Mouse (Mus musculus): ENCODE measurements at regions not wholly inside any gene's neighbourhood (a gene's known extent, or its start where the extent isn't known, plus 50 kb on each side); places are given as distances from the start of the nearest gene placed in this dataset.

DNA sequence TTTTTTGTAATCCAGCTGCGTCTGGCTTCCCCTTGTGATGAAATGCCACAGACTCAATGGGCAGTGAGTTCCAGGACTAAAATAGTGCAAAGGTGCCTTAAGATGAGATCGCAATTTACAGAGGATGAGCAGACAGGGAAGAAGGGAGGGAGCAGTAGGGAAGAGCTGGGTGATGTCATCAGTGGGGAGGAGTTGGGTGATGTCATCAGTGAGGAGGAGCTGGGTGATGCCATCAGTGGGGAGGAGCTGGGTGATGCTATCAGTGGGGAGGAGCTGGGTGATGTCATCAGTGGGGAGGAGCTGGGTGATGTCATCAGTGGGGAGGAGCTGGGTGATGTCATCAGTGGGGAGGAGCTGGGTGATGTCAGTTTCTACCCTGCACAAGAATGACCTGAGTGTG is 84.4 kb upstream of the 4930583I09Rik start:
- H3K4me1 ChIP-seq (ENCODE audit: control insufficient read depth, insufficient read depth, low read length) = no peaks in the 10 kb centered on the region; the same call in 1 of the 2 replicates
- H3K9me3 ChIP-seq (ENCODE audit: control insufficient read depth, low read depth, low read length) = no peaks in the 10 kb centered on the region
- 74% methylated on average over 2 of the region's 2 CpGs for WGBS
- no peaks in the 10 kb centered on the region for H3K36me3 ChIP-seq (ENCODE audit: control insufficient read depth, insufficient read depth, low read length)
- no peak overlapping the region for H3K27ac ChIP-seq (ENCODE audit: low read length)
- no peak overlapping the region for H3K4me2 ChIP-seq (replicated peaks; ENCODE audit: low read depth, low read length)
- no peak for ATAC-seq (ENCODE audit: insufficient number of reproducible peaks, insufficient read depth, low FRiP score, low read depth)
- H3K27me3 ChIP-seq (ENCODE audit: control insufficient read depth, insufficient read depth, low read length) = no peaks in the 10 kb centered on the region
- no peak overlapping the region for H3K9ac ChIP-seq (replicated peaks; ENCODE audit: low read depth, low read length)
- H3K4me3 ChIP-seq (ENCODE audit: low read depth, low read length) = no peak overlapping the region

DNA sequence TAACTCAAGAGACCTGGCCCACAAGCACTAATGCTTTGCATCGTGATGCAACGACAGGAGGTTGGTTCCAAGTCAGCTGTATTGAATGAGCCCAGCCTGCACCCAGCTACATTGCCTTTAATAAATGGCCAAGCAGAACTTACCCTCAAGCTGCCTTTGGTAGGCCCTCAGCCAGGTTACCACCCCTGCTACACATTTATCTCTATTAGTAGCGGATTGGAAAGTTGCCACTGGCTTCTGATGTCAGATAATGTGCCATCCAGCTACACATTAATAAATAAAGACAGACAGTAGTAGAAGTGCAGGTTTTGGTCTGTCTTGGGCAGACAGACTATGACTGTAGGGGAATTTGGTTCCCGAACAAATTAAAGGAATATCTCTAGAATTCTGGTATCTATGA is 82.0 kb upstream of the 4930583I09Rik start:
- Histone ChIP-seq H3K9me3 (ENCODE audit: control insufficient read depth, low read depth, low read length) (no peaks in the 10 kb centered on the region), H3K36me3 (ENCODE audit: control insufficient read depth, insufficient read depth, low read length) (no peaks in the 10 kb centered on the region), H3K27ac (ENCODE audit: low read length) (no peak overlapping the region), H3K4me3 (ENCODE audit: low read depth, low read length) (no peak overlapping the region), H3K27me3 (ENCODE audit: control insufficient read depth, insufficient read depth, low read length) (no peaks in the 10 kb centered on the region), H3K4me1 (ENCODE audit: control insufficient read depth, insufficient read depth, low read length) (peaks cover 7% of the 10 kb centered on the region), H3K9ac (replicated peaks; ENCODE audit: low read depth, low read length) (no peak overlapping the region), H3K4me2 (replicated peaks; ENCODE audit: low read depth, low read length) (no peak overlapping the region)
- ATAC-seq (ENCODE audit: insufficient number of reproducible peaks, insufficient read depth, low FRiP score, low read depth) = no peak
- WGBS = 88% methylated on average over 4 of the region's 4 CpGs

- no peak overlapping the region for H3K4me2 ChIP-seq (replicated peaks; ENCODE audit: low read depth, low read length)
- no peaks in the 10 kb centered on the region for H3K36me3 ChIP-seq (ENCODE audit: control insufficient read depth, insufficient read depth, low read length)
- H3K9ac ChIP-seq (replicated peaks; ENCODE audit: low read depth, low read length) = no peak overlapping the region
- H3K27me3 ChIP-seq (ENCODE audit: control insufficient read depth, insufficient read depth, low read length) = no peaks in the 10 kb centered on the region
- no peak overlapping the region for H3K27ac ChIP-seq (ENCODE audit: low read length)
- no peak overlapping the region for H3K4me3 ChIP-seq (ENCODE audit: low read depth, low read length)
- ATAC-seq (ENCODE audit: insufficient number of reproducible peaks, insufficient read depth, low FRiP score, low read depth) = no peak
- peaks cover 7% of the 10 kb centered on the region for H3K4me1 ChIP-seq (ENCODE audit: control insufficient read depth, insufficient read depth, low read length)
- WGBS = 72% methylated on average over 6 of the region's 6 CpGs
- no peaks in the 10 kb centered on the region for H3K9me3 ChIP-seq (ENCODE audit: control insufficient read depth, low read depth, low read length)
These were observed 80.8 kb upstream of the 4930583I09Rik start for GRCm38 (mm10) chr17:64916657-64917056.

DNA sequence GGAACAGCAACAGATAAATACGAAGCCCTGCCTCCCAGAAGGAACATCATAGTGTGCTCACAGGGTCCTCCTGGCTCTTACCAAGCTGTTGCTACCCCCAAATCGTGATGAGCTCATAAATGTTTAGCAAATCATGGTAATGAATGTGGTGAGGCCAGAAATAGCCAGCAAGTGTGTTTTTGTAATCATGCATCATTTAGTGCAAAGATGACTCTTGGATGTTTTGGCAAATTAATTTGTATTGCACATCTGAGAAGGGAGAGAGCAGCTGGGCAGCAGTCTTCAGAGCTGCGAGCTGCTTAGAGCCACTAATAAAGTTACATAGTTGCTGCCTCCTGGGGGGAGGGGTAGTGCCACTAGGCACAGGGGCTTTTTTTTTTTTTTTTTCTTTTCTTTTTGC is 79.8 kb upstream of the 4930583I09Rik start:
- WGBS = 47% methylated on average over 3 of the region's 3 CpGs
- Histone ChIP-seq H3K4me2 (replicated peaks; ENCODE audit: low read depth, low read length) (no peak overlapping the region), H3K27ac (ENCODE audit: low read length) (no peak overlapping the region), H3K27me3 (ENCODE audit: control insufficient read depth, insufficient read depth, low read length) (no peaks in the 10 kb centered on the region), H3K36me3 (ENCODE audit: control insufficient read depth, insufficient read depth, low read length) (no peaks in the 10 kb centered on the region), H3K9ac (replicated peaks; ENCODE audit: low read depth, low read length) (no peak overlapping the region), H3K9me3 (ENCODE audit: control insufficient read depth, low read depth, low read length) (no peaks in the 10 kb centered on the region), H3K4me1 (ENCODE audit: control insufficient read depth, insufficient read depth, low read length) (peaks cover 7% of the 10 kb centered on the region), H3K4me3 (ENCODE audit: low read depth, low read length) (no peak overlapping the region)
- ATAC-seq (ENCODE audit: insufficient number of reproducible peaks, insufficient read depth, low FRiP score, low read depth) = no peak

- H3K9me3 ChIP-seq (ENCODE audit: control insufficient read depth, low read depth, low read length) = no peaks in the 10 kb centered on the region
- no peak overlapping the region for H3K27ac ChIP-seq (ENCODE audit: low read length)
- 44% methylated on average over 4 of the region's 4 CpGs for WGBS
- no peak overlapping the region for H3K9ac ChIP-seq (replicated peaks; ENCODE audit: low read depth, low read length)
- H3K4me3 ChIP-seq (ENCODE audit: low read depth, low read length) = no peak overlapping the region
- H3K4me2 ChIP-seq (replicated peaks; ENCODE audit: low read depth, low read length) = no peak overlapping the region
- H3K4me1 ChIP-seq (ENCODE audit: control insufficient read depth, insufficient read depth, low read length) = peaks cover 7% of the 10 kb centered on the region
- no peaks in the 10 kb centered on the region for H3K36me3 ChIP-seq (ENCODE audit: control insufficient read depth, insufficient read depth, low read length)
- ATAC-seq (ENCODE audit: insufficient number of reproducible peaks, insufficient read depth, low FRiP score, low read depth) = no peak
- H3K27me3 ChIP-seq (ENCODE audit: control insufficient read depth, insufficient read depth, low read length) = no peaks in the 10 kb centered on the region
These were observed 79.2 kb upstream of the 4930583I09Rik start for GRCm38 (mm10) chr17:64915025-64915424.

DNA sequence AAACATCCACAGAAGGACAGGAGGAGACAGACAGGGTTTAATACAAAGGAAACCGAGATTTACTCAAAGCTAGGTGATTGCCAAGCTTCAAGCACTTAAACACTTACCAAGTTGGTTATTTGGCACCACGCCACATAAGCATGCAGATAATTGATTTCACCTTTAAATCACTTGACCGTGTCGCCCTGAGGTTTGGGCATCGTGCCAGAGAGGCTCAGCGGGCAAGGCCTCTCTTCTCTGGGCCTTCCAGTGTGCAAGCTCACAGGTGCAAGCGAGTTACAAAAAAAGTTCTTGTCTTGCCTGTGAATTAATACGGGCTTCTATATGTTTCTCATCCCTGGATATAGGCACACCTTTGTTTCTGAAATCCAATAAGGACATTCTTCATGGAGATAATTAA is 78.4 kb upstream of the 4930583I09Rik start:
- WGBS = 26% methylated on average over 8 of the region's 8 CpGs
- H3K27ac ChIP-seq (ENCODE audit: low read length) = no peak overlapping the region
- no peak overlapping the region for H3K4me3 ChIP-seq (ENCODE audit: low read depth, low read length)
- H3K4me1 ChIP-seq (ENCODE audit: control insufficient read depth, insufficient read depth, low read length) = peaks cover 7% of the 10 kb centered on the region
- H3K9me3 ChIP-seq (ENCODE audit: control insufficient read depth, low read depth, low read length) = no peaks in the 10 kb centered on the region
- no peak overlapping the region for H3K9ac ChIP-seq (replicated peaks; ENCODE audit: low read depth, low read length)
- H3K36me3 ChIP-seq (ENCODE audit: control insufficient read depth, insufficient read depth, low read length) = no peaks in the 10 kb centered on the region
- ATAC-seq (ENCODE audit: insufficient number of reproducible peaks, insufficient read depth, low FRiP score, low read depth) = no peak
- H3K4me2 ChIP-seq (replicated peaks; ENCODE audit: low read depth, low read length) = no peak overlapping the region
- no peaks in the 10 kb centered on the region for H3K27me3 ChIP-seq (ENCODE audit: control insufficient read depth, insufficient read depth, low read length)

- no peak for ATAC-seq (ENCODE audit: insufficient number of reproducible peaks, insufficient read depth, low FRiP score, low read depth)
- 77% methylated on average over 1 of the region's 1 CpGs for WGBS
- Histone ChIP-seq H3K27me3 (ENCODE audit: control insufficient read depth, insufficient read depth, low read length) (no peaks in the 10 kb centered on the region), H3K9me3 (ENCODE audit: control insufficient read depth, low read depth, low read length) (0 out of 2 replicates have a peak, but pooled peaks cover 4% of the 10 kb centered on the region), H3K4me2 (replicated peaks; ENCODE audit: low read depth, low read length) (no peak overlapping the region), H3K4me1 (ENCODE audit: control insufficient read depth, insufficient read depth, low read length) (no peaks in the 10 kb centered on the region), H3K36me3 (ENCODE audit: control insufficient read depth, insufficient read depth, low read length) (no peaks in the 10 kb centered on the region), H3K9ac (replicated peaks; ENCODE audit: low read depth, low read length) (no peak overlapping the region), H3K4me3 (ENCODE audit: low read depth, low read length) (no peak overlapping the region), H3K27ac (ENCODE audit: low read length) (no peak overlapping the region)
These were observed 72.8 kb upstream of the 4930583I09Rik start for GRCm38 (mm10) chr17:64908671-64909070.

DNA sequence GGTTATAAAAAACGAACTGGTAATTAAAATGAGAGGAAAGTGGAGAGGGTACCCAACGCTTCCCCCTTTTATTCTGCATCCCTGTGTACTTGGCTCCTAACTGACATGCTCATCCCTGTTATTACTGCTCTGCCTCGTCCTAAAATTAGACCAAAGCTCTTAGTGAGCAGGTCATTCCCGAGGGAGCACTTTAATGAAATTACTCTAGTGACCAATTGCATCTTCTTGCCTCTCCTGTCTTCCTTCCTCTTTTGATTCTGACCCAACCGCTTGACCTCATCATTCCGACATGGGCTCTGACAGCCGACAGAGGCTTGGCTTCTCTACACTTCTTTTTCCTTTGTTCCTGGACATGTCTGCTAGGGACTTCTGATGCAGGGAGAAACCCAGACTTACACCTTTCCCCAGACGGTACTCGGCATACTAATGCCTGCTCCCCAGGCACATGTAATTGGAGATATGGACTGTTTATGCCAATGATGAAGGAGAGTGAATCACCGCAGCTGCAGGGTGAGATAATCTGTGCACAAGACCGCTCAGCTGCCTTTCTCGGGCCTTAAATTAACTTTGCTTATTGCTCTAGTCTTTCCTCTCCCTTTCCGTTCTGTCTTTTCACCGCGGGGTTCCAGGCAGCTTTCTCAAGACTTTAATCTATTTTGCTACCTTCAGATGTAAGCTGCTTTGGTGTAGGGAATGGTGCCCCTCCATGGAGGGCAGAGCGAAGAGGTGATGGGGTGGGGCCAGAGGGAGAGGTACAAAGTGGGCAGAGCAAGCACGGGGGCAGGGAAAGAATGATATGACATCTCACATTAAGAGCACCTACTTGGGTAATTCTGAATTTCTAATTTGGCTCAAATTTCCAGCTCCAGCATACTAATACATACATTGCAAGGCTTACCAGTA is 66.1 kb upstream of the 4930583I09Rik start:
- Histone ChIP-seq H3K27me3 (ENCODE audit: control insufficient read depth, insufficient read depth, low read length) (no peaks in the 10 kb centered on the region), H3K9ac (replicated peaks; ENCODE audit: low read depth, low read length) (no peak overlapping the region), H3K27ac (ENCODE audit: low read length) (no peak overlapping the region), H3K36me3 (ENCODE audit: control insufficient read depth, insufficient read depth, low read length) (no peaks in the 10 kb centered on the region), H3K9me3 (ENCODE audit: control insufficient read depth, low read depth, low read length) (no peaks in the 10 kb centered on the region), H3K4me3 (ENCODE audit: low read depth, low read length) (no peak overlapping the region), H3K4me1 (ENCODE audit: control insufficient read depth, insufficient read depth, low read length) (no peaks in the 10 kb centered on the region), H3K4me2 (replicated peaks; ENCODE audit: low read depth, low read length) (no peak overlapping the region)
- no peak for ATAC-seq (ENCODE audit: insufficient number of reproducible peaks, insufficient read depth, low FRiP score, low read depth)
- WGBS = 46% methylated on average over 17 of the region's 17 CpGs

DNA sequence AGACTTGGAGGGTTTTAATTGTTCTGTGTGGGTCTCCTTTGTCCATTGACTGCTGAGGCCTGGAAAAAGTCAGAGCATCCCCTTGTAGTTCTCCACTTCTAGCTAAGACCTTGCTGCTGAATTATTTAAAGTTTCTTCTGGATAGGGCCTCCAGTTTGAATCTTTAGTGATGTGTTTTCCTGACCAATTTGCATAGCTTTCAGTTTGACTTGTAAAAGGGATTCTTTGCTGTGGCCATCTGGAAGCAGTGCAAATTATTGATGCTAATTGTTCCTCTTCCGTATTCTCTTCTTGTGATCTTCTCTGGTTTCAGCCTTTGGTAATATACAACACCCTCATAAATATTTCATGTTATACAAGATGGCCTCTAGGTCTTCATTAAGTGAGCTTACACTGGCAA is 61.6 kb upstream of the 4930583I09Rik start:
- H3K9me3 ChIP-seq (ENCODE audit: control insufficient read depth, low read depth, low read length) = no peaks in the 10 kb centered on the region
- no peaks in the 10 kb centered on the region for H3K4me1 ChIP-seq (ENCODE audit: control insufficient read depth, insufficient read depth, low read length)
- no peaks in the 10 kb centered on the region for H3K27me3 ChIP-seq (ENCODE audit: control insufficient read depth, insufficient read depth, low read length)
- 76% methylated on average over 1 of the region's 1 CpGs for WGBS
- no peak overlapping the region for H3K4me3 ChIP-seq (ENCODE audit: low read depth, low read length)
- no peaks in the 10 kb centered on the region for H3K36me3 ChIP-seq (ENCODE audit: control insufficient read depth, insufficient read depth, low read length)
- no peak for ATAC-seq (ENCODE audit: insufficient number of reproducible peaks, insufficient read depth, low FRiP score, low read depth)
- no peak overlapping the region for H3K9ac ChIP-seq (replicated peaks; ENCODE audit: low read depth, low read length)
- no peak overlapping the region for H3K4me2 ChIP-seq (replicated peaks; ENCODE audit: low read depth, low read length)
- no peak overlapping the region for H3K27ac ChIP-seq (ENCODE audit: low read length)
